Comparison of ENCODE assay signal across 8 mouse cellular contexts in the genomic region with DNA sequence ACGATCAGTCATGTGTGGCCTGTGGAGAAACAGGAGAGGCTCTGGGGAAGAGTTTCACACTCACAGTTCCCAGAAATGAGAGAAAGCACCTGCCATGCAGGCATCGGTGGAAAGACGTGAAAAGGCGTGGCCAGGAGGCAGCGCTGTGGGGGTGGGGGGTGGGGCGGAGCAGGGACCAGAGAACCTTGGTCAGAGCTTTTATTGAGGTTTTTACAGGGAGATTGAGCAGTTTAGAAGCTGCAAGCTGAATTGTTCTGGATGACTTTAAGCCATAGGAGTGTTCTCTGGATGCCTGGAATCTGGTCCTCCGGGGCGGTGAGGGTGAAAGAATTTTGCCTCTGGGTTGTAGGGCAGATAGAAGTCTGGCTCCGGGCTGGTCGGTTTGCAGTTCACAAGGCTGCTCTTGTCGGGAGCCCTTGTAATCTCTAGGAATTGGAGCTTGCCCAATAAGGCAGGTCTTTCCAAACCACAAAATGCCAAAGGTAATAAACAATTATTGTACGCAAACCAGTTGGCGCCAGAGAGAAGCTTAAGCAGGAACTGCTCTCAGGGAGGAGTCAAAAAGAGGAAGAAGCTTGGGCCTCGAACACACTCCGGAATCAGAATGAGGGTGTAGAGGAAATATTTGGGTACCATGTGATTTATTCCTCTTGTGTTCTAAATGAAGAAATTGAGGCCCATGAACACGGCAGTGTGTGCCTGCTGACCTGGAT. TPM values are rescaled to one million over a fixed set of nuclear protein-coding genes. Genes with fewer than 3 reads are reported as not detected.
DNase-seq lines count a peak whose midpoint lies in the region; ATAC-seq lines count a peak whose summit lies in the region.

No protein-coding gene starts in this region.

- H3K36me3 ChIP-seq in heart, embryonic 14.5 days (ENCODE audit: control insufficient read depth, insufficient read depth, low read length): no peaks in the 10 kb centered on the region
- H3K36me3 ChIP-seq in midbrain, embryonic 13.5 days: no peaks in the 10 kb centered on the region

- intact Hi-C loops in heart, postnatal 10 days (cut with DNase I): no loop called here
- intact Hi-C loops in gastrocnemius, postnatal 14 days (cut with DNase I; ENCODE audit: low total_unique reads): no loop called here

- ATAC-seq in heart, embryonic 14.5 days (ENCODE audit: insufficient number of reproducible peaks, insufficient read depth, low FRiP score, low read depth): no peak
- ATAC-seq in inflammation-experienced regulatory T-cells, adult 6 months: peak; percentile 65
- ATAC-seq in midbrain, embryonic 13.5 days: no peak

- H3K4me2 ChIP-seq in heart, embryonic 14.5 days (ENCODE audit: low read length): peak overlapping the region; percentile 35
- H3K4me2 ChIP-seq in midbrain, embryonic 13.5 days (replicated peaks): 0 out of 2 replicates have a peak overlapping the region, but pooled peaks have one; percentile 4

- H3K4me3 ChIP-seq in heart, embryonic 14.5 days (ENCODE audit: control insufficient read depth in 1 of 2, insufficient read depth in 1 of 2, low read depth in 1 of 2, low read length in 2 of 2): no peak overlapping the region
- no peak overlapping the region for H3K4me3 ChIP-seq in midbrain, embryonic 13.5 days (replicated peaks)

- no peaks in the 10 kb centered on the region for H3K27me3 ChIP-seq in heart, embryonic 14.5 days (ENCODE audit: control insufficient read depth, insufficient read depth, low read length)
- peaks cover 6% of the 10 kb centered on the region; the same call in 1 of the 2 replicates for H3K27me3 ChIP-seq in midbrain, embryonic 13.5 days

- no peak overlapping the region for H3K9ac ChIP-seq in heart, embryonic 14.5 days (ENCODE audit: low read length)
- no peak overlapping the region for H3K9ac ChIP-seq in midbrain, embryonic 13.5 days (replicated peaks)

- DNase-seq in heart, postnatal 10 days: no peak
- peak; percentile 69 for DNase-seq in Muller cell, postnatal 12 days (ENCODE audit: inconsistent ontology term)
- DNase-seq in layer of hippocampus, postnatal 36 days: no peak
- DNase-seq in adrenal gland, adult 2 months: no peak
- no peak for DNase-seq in gastrocnemius, postnatal 14 days

- no peaks in the 10 kb centered on the region for H3K9me3 ChIP-seq in heart, embryonic 14.5 days (ENCODE audit: control insufficient read depth, low read length)
- no peaks in the 10 kb centered on the region for H3K9me3 ChIP-seq in midbrain, embryonic 13.5 days

- peaks cover 0 to 4% of the 10 kb centered on the region in 2 experiments; a peak in 1 of 4 replicates for H3K4me1 ChIP-seq in heart, embryonic 14.5 days (ENCODE audit: control insufficient read depth in 2 of 2, insufficient read depth in 2 of 2, low read length in 2 of 2)
- H3K4me1 ChIP-seq in midbrain, embryonic 13.5 days (replicated peaks): peaks cover 6% of the 10 kb centered on the region

- WGBS in heart, embryonic 14.5 days: 30% methylated on average over 16 of the region's 16 CpGs
- 41% methylated on average over 16 of the region's 16 CpGs for WGBS in midbrain, embryonic 13.5 days

- no peak overlapping the region for H3K27ac ChIP-seq in heart, embryonic 14.5 days (replicated peaks in 1 of 2; ENCODE audit: control insufficient read depth in 1 of 2, insufficient read depth in 1 of 2, low read depth in 2 of 2, low read length in 2 of 2)
- no peak overlapping the region for H3K27ac ChIP-seq in midbrain, embryonic 13.5 days

RNA-seq across cellular contexts. Expression of a gene that starts 11.1 kb away (rescaled TPM):
- 7.0 and 7.6 TPM in 2 replicates for polyA plus RNA-seq in heart, embryonic 14.5 days (2014; fragmentation: Nextera tagmentation; extraction: Ambion mirVana)
- 10 to 100 TPM; 22.0 to 23.1 TPM for total RNA-seq in heart, postnatal 10 days (2021)
- polyA plus RNA-seq in inflammation-experienced regulatory T-cells, adult 6 months (2017; shearing (Covaris generic)): 100 to 1,000 TPM in 1 of 3 experiments, 10 to 100 TPM in 2; 61.5 to 101 (median 68.3) TPM
- 2.0 and 2.5 TPM in 2 replicates for polyA plus RNA-seq in midbrain, embryonic 13.5 days (2015; fragmentation: Nextera tagmentation; extraction: Ambion mirVana)
- 1 to 10 TPM; 7.9 to 9.0 TPM for total RNA-seq in layer of hippocampus, postnatal 36 days (2021)
- 10 to 100 TPM; 13.4 to 19.7 TPM for total RNA-seq in adrenal gland, adult 2 months (2021)
- 16.8 and 17.4 TPM in 2 replicates for polyA plus RNA-seq in adrenal gland, adult 2 months (2012; rRNA removed)
- 10 to 100 TPM; 17.4 to 19.8 TPM for total RNA-seq in gastrocnemius, postnatal 14 days (2021)

RNA-seq across cellular contexts. Expression of a gene that starts 39.5 kb away (rescaled TPM):
- 0.09 TPM in 1 of 2 replicates, not detected in the other for polyA plus RNA-seq in heart, embryonic 14.5 days (2014; fragmentation: Nextera tagmentation; extraction: Ambion mirVana)
- not detected for total RNA-seq in heart, postnatal 10 days (2021)
- polyA plus RNA-seq in inflammation-experienced regulatory T-cells, adult 6 months (2017; shearing (Covaris generic)): not detected
- 0.12 TPM in 2 replicates for polyA plus RNA-seq in midbrain, embryonic 13.5 days (2015; fragmentation: Nextera tagmentation; extraction: Ambion mirVana)
- under 1 TPM; 0.33 to 0.40 TPM for total RNA-seq in layer of hippocampus, postnatal 36 days (2021)
- total RNA-seq in adrenal gland, adult 2 months (2021): not detected
- 0.02 TPM in 1 of 2 replicates, not detected in the other for polyA plus RNA-seq in adrenal gland, adult 2 months (2012; rRNA removed)
- total RNA-seq in gastrocnemius, postnatal 14 days (2021): 10 to 100 TPM; 14.4 to 17.4 TPM

Comparison
In these comparisons a context has a peak if more than half of its experiments do, and no peak if none do; other contexts are left out.
1. RNA of a gene that starts 39.5 kb away (total RNA-seq): 14.4 to 17.4 TPM in gastrocnemius, postnatal 14 days; 0.33 to 0.40 TPM in layer of hippocampus, postnatal 36 days, not detected in adrenal gland, adult 2 months and not detected in heart, postnatal 10 days; every median in the first group is over 10 times any median in the second.